Mouse (Mus musculus) layer of hippocampus, adult 9-10 months (tissue): Measurements from ENCODE around the gene Iqcd.

ENCODE experiments used
- DNase-seq: peaks from one replicate; pipeline ENCODE4 v3.0.0; 2022; ENCODE audit warnings: low spot score

The Iqcd gene

DNA sequence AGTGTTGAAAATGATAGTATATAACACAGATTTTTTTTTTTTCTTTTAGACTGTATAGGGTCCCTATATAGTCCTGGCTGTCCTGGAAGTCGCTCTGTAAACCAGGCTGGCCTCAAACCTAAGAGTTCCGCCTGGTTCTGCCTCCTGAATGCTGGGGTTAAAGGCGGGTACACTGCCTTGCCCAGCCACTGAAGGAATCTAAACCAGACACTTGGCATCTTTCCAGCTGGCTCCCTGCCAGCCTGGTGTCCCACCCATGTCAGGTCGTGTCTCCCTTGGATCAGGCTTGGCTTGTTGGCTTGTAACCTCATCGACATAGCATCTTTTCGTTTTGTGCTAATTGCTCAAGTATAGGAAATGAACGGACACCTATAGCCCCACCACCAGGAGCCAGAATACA, 39.8 kb downstream of the Iqcd start:
- no peak for DNase-seq

DNA sequence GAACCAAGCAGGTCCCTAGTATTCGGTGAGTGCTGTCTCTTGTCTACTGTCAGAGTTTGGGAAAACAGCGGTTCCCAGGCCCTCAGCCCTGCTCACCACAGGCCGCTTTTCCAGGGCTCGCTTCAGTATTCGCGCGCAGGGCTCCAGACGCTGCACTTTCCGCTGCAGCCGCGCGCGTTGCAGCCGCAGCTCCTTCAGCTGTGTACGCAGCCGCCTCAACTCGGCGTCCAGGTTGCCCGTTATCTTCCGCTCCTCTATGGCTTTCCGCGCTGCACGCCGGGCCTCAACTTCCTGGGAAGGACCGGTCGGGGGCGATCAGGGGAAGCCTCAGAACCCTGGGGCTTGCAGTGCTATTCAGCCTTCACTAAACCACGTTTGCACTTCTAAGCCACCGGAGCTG, 42.3 kb downstream of the Iqcd start:
- no peak for DNase-seq

DNA sequence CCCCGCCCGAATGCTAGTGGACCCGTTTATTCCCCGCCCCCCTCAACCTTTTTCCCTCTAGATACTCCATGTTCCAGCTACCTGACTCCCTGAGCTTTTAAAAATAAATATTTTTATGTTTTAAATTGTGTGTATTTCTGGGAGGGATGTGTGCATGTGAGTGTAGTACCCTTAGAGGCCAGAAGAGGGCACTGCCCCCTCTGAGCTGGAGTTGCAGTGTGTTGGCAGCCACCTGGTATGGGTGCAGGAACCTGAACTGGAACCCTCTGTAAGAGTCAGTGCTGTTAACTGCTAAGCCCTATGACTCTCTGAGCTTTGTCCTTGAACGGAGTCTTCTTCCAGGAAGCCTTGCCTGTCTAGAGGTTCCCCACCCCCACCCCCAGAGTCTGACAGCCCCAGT, 43.1 kb downstream of the Iqcd start:
- no peak for DNase-seq

DNA sequence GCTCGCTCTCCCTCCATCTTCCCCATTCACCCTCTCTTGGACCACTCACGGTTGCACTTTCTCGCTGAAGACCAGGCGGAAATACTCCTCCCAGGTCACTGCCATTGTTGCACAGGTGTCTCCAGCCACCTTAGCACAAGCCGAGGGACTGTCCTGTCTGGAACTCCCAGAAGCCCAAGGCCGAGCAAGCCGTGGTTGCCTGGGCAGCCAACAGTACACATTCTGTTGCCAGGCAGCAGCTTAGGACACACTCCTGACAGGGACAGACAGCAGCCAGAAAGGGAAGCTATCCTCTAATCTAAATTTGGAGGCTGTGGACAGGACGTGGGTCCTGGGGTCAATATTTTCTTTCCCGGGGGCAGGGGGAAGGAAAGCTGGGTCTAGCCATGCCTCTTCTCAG, 45.3 kb downstream of the Iqcd start, which contains the start of gene Cfap73:
Gene Cfap73, minus strand, starts transcription at position 105 of the 400 bp plus-strand sequence.
- no peak for DNase-seq

DNA sequence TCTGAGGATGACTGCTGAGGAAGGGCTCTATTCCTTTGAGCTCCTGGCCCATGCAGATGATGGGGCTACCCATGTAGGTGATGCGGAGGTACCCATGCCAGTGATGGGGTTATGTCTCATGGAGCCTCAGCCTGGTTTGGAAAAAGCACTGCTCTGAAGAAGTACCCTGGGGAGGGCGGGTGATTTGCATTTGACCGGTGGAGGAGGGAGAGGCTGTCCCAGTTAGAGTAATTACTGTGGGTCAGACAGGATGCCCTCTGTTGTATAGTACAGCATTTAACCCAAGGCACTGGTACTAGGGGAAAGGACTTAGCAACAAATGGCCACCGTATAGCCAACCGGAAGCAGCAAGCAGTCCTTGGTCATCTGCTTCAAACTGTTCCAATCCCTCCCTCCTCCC, 46.0 kb downstream of the Iqcd start:
- no peak for DNase-seq

DNA sequence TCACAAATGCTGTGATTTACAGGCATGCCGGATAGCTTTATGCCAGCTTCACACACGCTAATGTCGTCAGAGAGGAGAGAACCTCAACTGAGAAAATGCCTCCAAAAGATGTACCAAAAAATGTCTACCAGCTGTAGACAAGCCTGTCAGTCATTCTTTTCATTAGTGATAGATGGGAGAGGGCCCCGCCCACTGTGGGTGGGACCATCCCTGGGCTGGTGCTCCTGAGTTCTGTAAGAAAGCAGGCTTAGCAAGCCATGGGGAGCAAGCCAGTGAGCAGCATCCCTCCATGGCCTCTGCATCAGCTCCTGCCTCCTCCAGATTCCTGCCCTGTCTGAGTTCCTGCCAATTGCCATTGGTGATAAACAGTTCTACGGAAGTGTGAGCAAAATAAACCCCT, 46.8 kb downstream of the Iqcd start:
- no peak for DNase-seq

DNA sequence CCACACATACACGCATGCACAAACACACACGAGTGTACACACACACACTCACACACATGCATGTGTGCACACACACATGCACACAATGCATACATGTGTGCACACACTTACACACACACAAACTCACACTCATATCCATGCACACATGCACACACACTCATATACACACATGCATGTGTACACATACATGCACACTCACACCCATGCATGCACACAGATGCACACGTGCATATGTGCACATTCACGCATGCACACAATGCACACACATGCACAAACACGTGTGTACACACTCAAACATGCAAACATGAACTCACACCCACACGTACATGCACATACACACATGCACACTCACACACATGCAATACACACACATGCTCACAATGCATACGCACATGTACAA, 51.3 kb downstream of the Iqcd start:
- DNase-seq: no peak

DNA sequence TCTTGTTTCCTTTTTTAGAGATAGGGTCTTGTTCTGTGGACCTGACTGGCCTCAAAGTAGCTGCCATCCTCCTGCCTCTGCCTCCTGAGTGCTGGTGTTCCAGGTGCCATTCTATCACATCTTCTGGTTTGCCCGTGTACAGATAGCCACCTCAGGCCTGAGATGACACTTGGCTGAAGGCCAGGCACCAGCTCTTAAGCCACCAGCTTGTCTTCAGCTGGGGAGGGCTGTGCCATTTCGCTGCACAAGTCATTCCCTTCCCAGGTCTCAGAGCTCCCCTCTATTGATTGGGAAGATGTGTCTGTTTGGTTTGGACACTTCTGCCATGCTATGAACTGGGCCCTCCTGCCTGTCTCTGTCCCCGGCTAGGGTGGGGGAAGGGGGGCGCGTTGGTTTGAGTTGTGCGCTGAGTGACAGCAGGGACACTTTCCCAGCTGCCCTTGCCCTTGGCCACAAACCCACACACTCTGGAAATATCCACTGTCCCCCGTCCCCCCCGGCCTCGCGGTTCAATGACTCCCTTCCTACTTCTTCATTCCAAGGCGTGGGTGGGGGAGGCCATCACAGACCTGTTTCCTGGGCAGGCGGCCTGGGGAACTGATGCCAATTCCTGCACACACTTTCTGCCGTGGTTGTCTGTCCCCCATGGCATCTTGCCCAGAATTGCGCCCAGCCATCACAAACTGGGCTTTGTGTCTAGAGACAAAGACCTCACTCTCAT, 54.7 kb downstream of the Iqcd start:
- no peak for DNase-seq

DNA sequence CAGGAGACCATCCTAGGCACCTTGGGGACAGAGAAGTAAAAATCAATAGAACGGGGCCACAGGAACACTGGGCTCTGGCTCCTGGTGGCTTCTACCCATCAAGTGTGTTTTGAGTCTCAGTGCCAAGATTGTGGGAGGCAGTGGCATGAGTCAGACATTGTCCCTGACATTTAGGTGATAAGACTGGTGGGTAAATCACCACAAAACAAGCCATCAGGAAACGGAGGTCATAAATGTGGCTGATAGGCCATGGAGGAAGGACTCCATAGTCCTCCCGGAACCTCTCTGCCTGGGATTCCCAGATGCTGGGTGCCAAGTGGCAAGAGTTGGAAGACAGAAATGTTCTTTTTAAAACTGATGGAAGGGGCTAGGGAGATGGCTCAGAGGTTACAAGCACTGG, 55.4 kb downstream of the Iqcd start:
- DNase-seq: no peak

DNA sequence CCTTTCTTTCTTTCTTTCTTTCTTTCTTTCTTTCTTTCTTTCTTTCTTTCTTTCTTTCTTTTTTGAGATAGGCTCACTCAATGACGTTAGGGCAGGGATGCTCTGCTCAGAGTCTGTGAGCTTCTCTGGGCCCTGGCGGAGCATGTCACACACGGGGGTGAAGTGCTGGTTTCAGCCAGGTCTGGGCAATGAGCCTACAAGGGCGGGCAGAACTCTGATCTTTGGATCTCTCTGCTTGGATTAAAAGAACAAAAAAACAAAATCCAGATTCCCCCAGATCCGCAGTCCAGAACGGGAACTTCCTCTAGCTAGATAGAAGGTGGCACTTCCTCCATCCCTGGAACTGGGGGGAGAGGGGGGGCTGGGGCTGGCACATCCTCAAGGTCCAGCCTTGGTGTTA, 57.0 kb downstream of the Iqcd start:
- no peak for DNase-seq

DNA sequence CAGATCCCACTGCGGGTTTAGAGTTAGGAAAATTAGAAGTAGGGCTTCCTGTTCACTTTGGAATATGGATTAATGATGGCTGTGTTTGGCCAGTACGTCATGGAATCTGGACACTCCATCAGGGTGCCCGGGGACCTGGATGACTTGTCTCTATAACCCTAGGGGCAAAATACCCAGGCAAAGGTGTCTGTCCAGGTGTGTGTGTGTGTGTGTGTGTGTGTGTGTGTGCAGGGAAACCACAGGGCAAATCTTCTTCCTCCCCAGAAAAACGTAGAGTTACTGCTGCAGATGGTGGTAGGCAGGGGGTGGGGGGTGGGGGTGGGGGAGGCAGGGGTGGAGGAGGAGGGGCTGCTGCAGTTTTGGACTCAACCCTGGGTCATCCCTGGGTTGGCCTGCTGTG, 58.5 kb downstream of the Iqcd start:
- DNase-seq: no peak

DNA sequence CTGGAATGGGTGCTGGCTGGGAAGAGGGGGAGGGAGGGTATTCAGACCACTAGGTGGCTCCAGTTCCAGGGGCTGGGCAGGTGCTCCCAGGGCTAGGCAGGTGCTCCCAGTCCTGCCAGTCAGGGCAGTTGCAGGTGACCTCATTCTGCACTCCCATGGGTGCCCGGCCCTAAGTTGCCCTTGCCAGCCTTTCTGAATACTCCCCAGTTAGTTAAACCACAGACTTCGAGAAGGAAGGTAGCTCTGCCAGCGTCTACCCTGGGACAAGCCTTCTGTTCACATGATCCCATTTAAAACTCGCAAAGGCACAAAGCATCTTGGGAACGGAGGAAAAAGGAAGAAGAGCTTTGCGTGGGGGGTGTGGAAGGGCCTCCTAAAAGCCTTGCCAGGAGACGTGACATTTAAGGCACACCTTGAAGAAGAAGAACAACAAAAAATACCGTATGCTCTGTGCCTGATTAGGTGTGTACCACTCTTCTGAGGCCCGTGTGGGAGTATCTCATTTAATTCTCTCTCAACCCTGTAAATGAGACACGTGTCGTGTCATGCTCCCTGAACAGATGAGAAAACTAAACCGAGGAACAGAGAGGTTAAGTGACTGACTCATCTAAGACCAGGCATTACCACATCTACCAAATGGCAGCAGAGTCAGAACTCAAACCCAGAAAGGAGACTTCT, 59.1 kb downstream of the Iqcd start:
- DNase-seq: no peak

DNA sequence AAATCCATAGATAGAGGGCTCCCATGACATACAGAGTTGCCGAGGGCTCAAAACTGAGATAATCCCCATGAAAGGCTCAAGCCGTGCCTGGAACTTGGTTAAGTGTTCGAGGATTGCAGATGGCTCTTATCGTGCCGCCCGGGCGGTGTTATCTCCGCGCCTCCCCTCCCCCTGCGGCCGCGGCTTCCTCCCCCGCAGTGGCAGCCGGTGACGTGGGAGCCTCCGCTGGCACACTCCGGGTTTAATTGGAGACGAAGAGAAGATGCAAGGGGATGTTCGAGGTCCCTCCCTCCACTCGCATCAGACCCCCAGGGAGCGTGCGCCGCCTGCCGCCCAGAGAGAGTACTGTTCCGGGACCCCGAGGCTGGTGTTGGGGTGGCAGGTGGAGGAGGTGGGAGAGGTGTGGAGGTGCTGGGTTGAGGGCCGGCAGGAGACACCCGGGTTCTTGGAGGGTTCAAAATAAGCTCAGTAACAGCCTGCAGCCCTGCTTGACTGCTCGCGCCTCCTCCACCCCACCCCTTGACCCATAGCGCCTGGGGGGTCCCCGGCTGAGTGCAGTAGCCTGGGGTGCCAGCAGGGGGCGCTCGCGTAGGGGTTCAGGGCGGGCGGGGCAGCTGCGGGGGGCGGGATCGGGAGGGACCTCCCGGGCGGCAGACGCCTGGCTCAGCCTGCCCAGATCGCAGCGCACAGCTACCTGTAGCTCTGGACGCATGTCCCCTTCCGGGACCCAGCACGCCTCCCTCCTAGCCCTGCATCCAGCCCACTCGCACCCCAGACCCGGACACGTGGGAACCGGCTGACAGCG, 60.0 kb downstream of the Iqcd start, which contains the start of gene Rasal1:
Gene Rasal1, plus strand, starts transcription at position 244 of the 805 bp plus-strand sequence.
- no peak for DNase-seq

DNA sequence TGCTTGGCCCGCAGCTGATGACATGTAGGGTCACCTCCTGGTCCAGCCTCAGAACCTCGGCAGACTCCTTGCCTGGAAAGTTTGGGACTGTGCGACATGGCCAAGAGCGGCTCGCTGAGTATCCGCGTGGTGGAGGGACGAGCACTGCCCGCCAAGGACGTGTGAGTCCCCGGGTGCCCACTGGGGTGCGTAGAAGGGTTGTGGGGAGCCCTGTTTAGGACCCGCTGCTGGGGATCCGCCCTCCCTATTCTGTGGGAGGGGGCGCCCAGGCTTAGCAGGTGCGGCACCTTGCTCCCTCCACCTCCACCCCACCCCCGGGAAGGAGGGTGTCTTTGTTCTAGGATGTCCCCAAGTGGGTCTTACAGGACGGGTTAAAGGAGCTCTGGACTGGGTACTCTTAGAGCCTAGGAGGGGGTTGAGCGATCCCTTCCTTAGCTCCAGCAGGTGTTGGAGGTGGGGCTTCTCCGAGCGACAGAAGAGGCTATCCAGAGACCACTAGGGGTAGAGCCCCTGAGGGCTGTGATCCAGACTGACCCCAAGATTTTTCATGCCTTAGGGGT, 60.6 kb downstream of the Iqcd start:
- no peak for DNase-seq

DNA sequence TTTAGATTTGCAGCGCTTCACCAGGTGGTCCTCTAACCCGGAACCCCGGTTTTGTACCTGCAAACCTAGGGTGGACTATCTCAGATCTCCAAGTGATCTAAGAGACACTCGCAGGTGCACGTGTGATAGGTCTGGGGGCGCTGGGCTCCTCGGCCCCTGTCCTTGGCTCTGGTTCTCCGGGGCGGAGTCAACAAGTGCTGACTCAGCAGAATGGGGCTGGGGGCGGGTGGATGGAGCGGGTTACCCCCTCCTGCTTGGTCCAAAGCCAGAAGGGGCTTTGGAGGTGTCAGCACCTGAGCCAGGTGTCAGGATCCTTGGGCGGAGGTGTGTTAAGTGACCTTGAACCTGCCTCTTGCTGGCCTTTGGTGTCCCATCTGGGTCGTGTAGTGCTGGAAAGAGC, 61.1 kb downstream of the Iqcd start:
- DNase-seq: no peak

DNA sequence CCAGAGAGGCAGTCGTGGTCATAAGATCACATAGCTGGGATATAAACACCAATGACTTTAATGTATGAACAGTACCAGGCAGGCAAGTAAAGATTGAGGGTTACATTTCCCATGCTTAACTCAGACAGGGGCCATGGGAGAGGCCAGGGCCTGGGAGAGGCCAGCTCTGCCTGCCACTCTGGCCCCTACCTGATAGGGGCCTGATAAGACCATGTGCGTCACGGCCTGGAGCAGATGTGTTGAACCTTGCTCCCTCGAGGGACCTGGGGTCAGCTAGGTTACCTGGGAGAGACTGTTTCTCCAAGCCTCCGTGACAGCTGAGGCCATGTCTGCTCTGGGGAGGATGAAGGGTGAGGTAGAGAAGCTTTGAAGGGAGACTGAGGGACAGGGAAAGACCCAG, 62.4 kb downstream of the Iqcd start:
- DNase-seq: no peak

DNA sequence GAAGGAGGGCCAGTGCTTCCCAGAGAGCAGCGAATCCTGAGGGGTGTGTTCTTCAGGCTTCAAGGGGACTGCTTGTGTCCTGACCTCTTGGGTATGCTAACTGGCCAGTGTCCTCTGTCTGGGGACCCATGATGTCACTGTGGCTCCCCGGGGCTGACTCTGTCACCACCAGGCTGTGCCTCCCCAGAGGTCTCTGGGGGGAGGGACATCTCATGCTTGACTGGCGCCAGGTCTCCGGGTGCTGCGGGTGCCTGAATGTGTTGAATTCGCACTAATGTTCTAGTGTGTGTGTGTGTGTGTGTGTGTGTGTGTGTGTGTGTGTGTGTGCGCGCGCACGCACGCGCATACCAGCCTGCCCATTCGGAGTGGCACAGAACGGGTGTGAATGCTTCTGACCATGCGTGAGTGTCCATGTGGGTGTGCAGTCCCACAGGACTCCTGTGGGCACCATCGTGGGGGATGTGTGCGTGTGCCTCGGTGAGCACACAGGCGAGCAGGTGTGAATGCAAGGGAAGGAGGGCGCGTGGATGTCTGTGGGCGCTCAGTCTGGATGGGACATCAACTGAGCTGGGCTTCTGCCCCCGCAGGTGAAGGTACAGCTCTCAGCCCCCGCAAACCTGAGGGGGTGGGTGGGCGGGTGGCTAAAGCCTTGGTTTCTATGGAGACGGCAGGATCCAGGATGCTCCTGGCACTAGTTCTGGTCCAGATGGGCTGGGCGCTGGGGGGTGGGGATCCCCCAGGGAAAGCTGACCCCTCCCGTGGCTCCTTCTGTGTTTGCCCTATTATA, 64.3 kb downstream of the Iqcd start:
- DNase-seq: no peak

DNA sequence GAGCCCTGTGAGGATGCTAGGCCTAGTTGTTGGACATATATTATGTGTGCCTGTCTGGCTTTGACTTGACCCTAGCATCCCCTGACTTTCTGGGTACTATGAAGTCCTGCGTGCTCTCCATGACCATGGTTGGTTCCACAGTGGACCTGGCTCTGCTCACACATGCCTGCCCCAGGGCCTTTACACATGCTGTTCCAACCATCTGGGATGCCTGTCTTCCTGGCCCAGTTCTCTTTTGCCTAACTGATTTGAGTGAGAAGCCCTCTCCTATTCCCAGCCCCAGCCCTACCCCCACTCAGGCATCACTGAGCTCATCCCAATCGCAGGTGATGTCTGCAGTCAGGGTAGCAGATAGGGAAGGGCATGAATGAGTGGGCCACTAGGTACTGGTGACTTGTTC, 65.1 kb downstream of the Iqcd start:
- DNase-seq: no peak

DNA sequence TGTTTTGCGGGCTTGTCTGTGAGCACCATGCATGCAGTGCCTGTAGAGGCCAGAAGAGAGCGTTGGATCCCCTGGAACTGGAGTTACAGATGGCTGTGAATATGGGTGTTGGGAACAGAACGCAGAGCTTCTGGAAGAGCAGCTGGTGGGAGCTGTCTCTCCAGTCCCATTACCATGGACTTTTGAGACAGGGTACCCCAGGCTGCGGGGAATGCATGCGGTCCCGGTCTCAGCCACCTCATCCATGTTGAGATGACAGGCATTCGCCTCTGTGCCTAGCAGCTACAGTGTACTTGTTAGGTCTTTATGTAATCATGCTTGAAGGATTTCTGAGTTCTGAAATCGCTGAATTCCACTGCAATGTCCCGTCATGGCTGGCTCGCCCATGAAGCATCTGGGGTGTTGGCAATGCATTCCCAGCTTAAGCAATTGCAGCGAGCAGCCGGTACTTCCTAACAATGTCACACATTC, 67.5 kb downstream of the Iqcd start:
- DNase-seq: no peak
